Mouse (Mus musculus): Measurements from ENCODE around the gene Gm9780.
"Not testable (repeated sequence)": the region's sequence is repeated elsewhere in the genome, so short reads cannot be mapped to it uniquely, and the experiment has no call there.

Gene Gm9780

GRCm38 (mm10) chr14:26042611-26043010 lies at the start of gene Gm9780:
Gene Gm9780, minus strand, starts transcription at chr14:26042711.
- not testable (repeated sequence) for DNase-seq (ENCODE audit: low read depth, low spot score)

DNA sequence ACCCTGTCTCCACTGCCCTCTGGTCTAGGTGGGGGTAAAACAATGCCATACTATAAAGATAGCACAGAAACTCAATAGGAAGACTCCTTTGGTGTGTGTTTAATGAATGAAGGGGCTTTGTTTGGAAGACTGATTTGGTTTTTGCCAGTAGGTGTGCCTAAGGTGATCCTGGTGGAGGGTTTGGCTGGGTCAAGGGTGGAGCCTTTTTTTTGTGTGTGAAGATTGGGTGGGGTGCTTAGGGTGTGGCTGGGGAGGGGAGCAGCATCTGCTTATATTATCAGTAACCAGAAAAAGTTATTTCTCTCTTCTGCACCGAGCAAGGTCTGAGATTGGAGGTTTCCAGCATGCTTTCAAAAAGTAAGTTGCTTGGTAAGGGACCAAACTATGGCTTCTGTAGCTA lies 39.5 kb upstream of the Gm9780 start, which contains the start of gene Cphx3:
Gene Cphx3 (plus strand): TSS at position 301 of the 400 bp plus-strand sequence.
- DNase-seq (ENCODE audit: low read depth, low spot score) = not testable (repeated sequence)

GRCm38 (mm10) chr14:26081216-26081615 lies 38.7 kb upstream of the Gm9780 start, which contains the start of gene Cphx2:
Gene Cphx2, plus strand, starts transcription at chr14:26081516.
- not testable (repeated sequence) for DNase-seq (ENCODE audit: low read depth, low spot score)

DNA sequence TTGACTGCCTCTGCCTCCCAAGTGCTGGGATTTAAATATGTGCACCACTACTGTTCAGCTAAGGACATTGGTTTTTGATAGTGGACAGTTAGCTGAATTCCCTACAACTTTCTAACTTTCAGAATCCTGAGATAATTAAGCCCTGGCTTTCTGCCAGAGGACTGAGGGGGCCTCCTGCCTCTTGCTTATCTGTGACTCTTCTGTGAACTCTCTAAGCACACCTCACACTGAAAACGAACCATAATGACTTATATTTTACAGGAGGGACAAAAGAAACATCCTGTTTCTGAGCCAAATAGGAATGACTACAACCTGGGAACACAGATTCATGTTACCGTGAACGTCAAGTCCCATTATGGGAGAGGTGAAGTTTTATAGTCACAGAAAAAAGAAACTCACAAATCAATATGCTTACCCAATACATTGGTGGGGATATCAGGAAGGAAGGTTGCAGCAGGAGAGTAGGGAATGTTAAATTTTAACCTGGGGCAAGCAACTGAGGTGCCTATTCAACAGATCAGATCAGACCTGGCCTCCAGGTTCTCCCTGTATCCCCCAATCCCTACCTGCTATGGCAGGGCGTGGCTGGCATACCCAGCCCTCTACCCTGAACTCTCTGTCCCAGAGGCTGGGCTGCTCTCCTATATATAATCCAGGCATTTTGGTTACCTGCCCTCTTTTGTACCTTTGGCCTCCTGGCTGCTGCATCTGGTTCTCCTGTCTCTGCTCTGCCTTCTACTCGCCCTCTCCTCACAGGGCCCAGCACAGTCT lies 34.3 kb upstream of the Gm9780 start:
- not testable (repeated sequence) for DNase-seq (ENCODE audit: low read depth, low spot score)

DNA sequence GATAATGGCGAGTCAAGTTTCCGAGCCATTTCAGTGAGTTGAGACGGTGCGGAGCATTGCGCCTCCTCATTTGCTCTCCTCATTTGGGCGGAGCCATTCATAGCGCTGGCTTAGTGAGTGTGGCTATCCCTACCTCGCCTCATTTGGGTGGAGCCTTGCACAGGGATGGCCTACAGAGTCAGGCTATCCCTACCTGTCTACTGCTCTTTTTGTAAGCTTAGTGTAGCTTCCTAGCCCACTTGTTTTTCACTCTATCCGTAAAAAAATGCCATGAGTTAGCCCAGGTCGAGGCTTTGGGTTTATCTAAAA lies 24.8 kb upstream of the Gm9780 start, which contains the start of gene Tmem254c:
Gene Tmem254c (minus strand): TSS at position 31 of the 309 bp plus-strand sequence.
- not testable (repeated sequence) for DNase-seq (ENCODE audit: low read depth, low spot score)

DNA sequence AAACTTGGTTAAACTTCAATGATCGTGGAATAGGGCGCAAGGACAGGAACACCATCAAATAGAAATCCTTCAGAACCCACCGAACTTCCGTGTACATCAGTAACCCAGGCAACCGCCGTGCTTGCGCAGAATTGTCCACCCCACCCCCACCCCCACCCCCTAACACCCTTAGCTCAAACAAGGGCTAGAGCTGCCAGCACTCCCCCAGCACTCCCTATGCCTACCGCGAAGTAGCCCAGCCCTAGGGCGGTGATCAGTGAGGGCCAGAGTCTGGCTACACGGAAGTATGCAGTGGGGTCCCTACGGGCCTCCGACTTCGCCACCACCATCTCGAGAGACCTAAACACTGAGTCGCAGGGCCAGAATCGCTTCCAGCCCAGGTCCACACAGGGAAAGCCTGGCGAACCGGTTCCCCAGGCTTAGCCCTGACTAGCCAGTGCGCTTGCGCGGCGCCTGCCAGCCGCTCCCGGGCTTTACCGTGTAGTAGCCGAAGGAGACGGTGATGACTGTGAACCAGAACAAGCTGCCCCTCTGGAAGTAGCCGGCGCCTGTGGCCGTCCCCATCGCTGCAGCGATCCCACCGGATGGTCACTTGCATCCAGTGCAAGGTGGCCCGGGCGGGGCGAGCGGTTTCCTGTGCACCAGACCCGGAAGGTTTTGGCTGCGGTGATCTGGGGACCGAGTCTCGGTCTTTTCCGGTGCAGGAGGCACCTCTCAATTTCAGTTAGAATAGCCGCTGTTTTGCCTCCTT lies 24.2 kb upstream of the Gm9780 start:
- DNase-seq (ENCODE audit: low read depth, low spot score) = not testable (repeated sequence)

- not testable (repeated sequence) for DNase-seq (ENCODE audit: low read depth, low spot score)
Measured at GRCm38 (mm10) chr14:26059362-26059761, 16.9 kb upstream of the Gm9780 start.

DNA sequence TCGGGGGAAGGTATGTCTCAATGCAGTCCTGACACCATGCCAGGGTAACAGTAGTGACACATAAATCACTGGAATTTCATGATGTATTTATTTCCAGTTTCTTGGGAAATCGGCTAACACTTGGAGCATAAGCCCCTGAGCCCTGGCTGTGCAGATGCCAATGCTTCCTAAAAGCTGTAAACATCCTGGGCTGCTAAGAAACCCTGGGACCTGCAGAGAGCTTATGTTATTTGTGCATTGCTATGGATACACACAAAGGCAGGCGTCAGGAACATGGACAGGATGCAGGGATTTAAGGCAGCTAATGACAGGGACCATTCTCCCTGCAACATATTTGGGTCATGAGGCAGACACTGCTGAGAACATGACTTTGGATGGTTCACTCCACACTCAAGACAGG lies 15.7 kb upstream of the Gm9780 start:
- not testable (repeated sequence) for DNase-seq (ENCODE audit: low read depth, low spot score)

GRCm38 (mm10) chr14:26048767-26049166 lies 6.3 kb upstream of the Gm9780 start:
- not testable (repeated sequence) for DNase-seq (ENCODE audit: low read depth, low spot score)

DNA sequence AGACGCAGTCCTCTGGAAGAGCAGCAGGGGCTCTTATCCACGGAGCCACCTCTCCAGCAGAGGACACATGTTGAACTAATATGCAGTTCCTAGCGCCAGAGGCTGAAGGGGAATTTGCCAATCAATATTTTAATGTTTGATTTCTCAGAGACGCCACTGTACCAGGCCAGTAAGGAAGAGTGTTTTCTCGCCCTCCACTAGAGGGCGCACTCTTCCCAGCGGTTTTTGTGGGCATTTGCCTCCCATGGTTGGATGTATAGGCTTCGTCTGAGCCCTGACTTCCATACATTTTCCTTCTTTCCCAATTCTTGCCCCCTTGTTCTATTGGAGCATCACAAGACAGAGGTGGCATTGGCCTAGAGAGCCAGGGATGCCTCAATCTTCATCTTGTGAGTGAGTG lies 4.5 kb upstream of the Gm9780 start:
- DNase-seq (ENCODE audit: low read depth, low spot score) = not testable (repeated sequence)

DNA sequence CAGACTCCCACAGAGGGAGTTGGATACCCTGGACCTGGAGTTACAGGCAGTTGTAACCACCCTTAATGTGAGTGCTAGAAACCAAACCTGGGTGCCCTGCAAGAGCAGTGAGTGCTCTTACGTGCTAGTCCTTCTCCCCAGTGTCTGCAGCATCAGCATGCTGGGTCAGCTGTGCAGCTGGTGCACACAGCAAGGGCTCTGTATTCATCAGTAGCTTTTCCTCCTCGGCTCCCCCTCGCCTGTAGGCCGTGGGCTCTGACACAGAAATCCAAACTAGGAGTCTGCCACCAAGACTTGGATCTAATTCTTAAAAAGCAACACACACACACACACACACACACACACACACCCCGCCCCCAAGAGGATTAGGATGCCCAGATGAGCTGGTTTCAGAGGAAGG lies 2.5 kb upstream of the Gm9780 start:
- not testable (repeated sequence) for DNase-seq (ENCODE audit: low read depth, low spot score)

DNA sequence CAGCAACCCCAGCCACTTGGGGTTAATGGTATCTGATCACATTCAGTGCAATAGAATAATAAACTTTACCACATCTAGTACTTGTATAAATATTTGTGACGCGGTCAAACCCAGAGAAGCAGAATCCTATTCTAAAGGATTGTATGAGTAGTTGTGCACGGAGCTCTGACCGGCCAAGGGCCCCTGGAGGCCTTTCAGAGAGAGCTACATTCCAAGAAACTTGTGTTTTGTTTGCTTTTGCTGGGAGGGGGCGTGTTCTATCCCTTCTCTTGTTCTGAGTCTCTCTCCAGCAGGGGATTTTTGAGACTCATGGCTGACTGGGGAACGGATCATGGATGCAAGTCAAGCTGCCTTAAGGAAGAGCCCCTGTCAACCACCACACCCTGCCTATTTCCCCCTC lies 7.1 kb downstream of the Gm9780 start:
- DNase-seq (ENCODE audit: low read depth, low spot score) = not testable (repeated sequence)

- not testable (repeated sequence) for DNase-seq (ENCODE audit: low read depth, low spot score)
Measured at GRCm38 (mm10) chr14:26034364-26034763, 8.1 kb downstream of the Gm9780 start.

DNA sequence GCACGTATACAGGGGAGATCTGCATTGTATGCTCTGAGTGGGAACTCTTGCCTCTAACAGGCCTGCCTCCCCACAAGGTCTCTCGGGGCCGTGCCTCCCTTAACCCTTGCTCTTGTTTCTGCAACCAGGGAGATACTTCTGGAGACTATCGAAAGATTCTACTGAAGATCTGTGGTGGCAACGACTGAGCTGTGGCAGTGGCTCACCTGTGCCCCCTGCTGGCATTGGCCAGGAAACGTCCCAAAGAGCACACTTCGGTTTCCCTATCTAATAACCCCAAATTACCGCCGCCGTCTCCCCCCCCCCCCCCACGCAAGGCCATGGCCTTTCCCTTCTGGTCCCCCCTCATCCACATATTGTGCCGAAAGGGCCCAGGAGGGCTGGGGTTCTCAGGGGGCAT lies 16.9 kb downstream of the Gm9780 start:
- DNase-seq (ENCODE audit: low read depth, low spot score) = not testable (repeated sequence)

GRCm38 (mm10) chr14:26022831-26023230 lies 19.7 kb downstream of the Gm9780 start:
- not testable (repeated sequence) for DNase-seq (ENCODE audit: low read depth, low spot score)

GRCm38 (mm10) chr14:26021555-26021954 lies 21.0 kb downstream of the Gm9780 start:
- not testable (repeated sequence) for DNase-seq (ENCODE audit: low read depth, low spot score)

DNA sequence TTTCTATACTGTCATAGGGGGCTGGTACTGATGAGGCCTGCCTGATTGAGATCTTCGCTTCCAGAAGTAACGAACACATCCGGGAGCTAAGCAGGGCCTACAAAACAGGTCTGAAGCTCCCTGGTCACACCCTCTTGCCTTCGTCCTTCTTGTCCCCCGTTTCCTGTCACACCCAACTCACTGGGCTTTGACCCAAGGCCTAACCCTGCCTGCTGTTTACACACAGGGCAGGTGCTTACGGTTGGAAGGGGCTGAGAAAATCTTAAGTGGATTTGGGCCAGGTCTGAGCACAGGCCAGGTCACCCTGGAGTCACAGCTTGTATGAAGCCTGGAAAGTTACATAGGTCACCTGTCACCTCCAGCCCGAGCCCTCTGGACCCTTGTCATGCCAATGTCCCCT lies 26.1 kb downstream of the Gm9780 start:
- not testable (repeated sequence) for DNase-seq (ENCODE audit: low read depth, low spot score)

DNA sequence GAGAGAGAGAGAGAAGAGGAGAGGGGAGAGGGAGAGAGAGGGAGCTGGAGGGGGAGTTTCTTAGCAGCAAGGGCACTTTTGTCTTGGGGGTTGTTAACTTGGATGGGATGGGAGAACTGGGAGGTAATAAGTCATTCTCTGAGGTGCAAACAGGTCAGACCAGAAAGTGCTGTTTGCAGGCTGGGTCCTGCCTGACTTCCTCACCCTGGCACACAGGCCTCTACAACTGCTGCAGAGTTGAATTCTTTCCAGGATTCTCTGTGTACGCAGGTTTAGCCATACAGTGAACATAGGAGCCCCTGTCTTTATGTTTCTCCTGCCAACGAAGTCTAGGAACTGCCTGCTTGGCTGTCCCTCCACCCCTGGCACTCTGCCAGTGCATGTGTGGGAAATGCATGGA lies 35.0 kb downstream of the Gm9780 start:
- not testable (repeated sequence) for DNase-seq (ENCODE audit: low read depth, low spot score)

- DNase-seq (ENCODE audit: low read depth, low spot score) = not testable (repeated sequence)
Measured at GRCm38 (mm10) chr14:25981880-25982279, 60.6 kb downstream of the Gm9780 start.

DNA sequence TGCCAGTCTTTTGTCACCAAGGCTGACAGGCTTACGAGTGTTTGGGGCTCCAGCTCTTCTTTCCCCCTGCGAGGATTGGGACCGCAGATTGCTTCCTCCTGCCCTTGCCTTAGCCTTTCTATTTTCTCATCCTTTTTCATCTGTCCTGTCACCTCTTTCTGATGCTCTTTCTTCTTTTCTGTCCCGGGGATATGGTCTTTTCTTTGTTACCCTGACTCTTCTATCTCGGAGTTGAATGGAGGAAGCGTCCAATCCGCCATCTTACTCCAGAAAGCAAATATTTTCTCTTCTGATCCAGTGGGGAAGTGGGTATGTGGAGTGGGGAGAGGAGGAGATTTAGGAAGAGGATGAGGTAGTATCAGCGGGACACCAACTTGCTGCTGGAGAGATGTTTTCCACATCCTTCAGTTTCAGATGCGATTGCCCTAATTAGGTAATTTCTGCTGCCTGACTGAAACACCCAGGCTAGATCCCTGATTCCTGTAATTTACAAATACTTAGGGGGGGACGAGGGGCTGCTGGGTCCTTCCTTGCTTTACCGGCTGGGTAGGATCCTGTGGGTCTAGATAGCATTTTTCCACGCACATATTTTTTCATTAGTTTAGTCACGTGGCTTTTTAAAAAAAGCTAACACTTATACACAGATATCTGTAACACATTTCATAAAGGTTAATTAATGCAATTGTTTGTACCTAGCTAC lies 63.1 kb downstream of the Gm9780 start:
- not testable (repeated sequence) for DNase-seq (ENCODE audit: low read depth, low spot score)

- not testable (repeated sequence) for DNase-seq (ENCODE audit: low read depth, low spot score)
Measured at GRCm38 (mm10) chr14:25978371-25979241, 63.9 kb downstream of the Gm9780 start, which contains the start of gene Duxbl1. Gene Duxbl1, plus strand, starts transcription at chr14:25978577.
